Mouse (Mus musculus): Measurements from ENCODE around the gene Nfkb1.

Gene Nfkb1

DNA sequence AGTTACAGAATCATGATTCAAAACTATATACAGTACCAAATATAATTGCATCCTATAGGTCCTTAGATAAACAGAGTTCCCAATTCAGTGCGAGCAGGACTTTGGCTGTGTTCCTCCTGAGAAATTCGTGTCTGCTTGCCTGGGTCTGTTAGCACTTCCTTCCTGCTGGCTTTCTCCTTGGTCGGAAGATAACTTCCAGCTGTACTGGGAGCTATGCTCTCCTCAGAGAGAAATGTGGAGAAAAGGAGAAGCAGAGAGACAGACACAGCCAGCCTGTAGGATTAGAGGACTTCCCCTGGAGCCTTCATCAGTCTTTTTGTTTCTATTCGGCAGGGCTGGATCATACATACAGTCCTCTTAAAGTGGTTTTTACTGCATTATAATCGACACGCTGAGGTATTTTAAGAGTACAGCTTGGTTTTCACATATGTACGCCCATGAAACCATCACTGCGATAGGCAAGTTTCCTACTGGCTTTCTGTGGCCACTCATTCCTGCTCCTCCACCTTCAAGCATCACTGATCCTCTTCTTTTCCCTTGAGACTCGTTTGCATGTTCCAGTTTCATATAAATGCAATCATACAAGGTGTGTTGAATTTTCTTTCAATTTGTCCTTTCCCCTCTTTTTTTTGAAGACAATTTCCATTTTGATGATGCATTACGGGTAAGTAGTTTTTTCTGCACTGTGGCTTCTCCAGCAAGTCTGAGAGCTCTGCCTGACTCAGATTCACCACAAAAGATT is 8.3 kb upstream of the Nfkb1 start:
- DNase-seq: no peak

GRCm38 (mm10) chr3:135698466-135698975 is 7.2 kb upstream of the Nfkb1 start:
- DNase-seq: no peak

DNA sequence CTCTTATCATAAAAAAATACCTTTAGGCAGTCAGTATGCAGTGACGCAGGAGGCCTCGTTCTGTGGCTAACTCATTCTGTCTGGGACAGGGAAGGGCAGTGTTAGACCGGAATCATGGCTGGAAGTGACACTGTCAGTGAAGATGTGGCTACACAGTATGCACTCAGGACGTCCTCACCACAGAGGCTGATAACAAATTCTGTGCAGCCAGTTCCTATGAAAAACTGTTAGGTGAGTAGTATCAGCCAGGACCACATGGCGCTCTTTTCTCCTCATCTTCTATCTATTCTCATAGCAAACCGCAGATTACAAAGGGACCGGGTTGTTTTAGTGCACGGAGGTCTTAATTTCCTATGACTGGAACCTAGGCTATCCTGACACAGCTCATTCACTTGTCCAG is 4.9 kb upstream of the Nfkb1 start:
- DNase-seq: no peak

DNA sequence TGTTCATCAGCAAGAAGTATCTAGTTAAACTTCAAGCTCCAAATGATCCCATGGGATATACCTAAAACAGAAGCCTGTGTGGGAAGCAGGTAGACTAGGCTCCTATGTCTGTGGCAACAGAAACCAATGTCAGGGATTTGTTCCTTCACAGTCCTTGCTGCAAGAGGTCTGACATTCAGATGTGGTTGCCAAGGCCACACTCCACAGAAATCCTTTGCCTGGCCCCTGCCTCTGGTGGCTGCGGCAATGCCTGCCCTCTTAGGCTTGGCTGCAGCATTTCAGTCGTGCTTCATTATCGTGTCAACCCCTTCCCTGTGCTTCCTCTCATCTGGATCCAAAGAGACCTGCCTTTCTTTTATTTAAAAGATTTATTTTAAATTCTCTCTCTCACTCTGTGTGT is 1.7 kb upstream of the Nfkb1 start:
- no peak for DNase-seq

GRCm38 (mm10) chr3:135690568-135691190 is 668 bp downstream of the Nfkb1 start:
- DNase-seq: peak; percentile 43 to 61

GRCm38 (mm10) chr3:135689773-135690567 is 1.4 kb downstream of the Nfkb1 start:
- DNase-seq: no peak

DNA sequence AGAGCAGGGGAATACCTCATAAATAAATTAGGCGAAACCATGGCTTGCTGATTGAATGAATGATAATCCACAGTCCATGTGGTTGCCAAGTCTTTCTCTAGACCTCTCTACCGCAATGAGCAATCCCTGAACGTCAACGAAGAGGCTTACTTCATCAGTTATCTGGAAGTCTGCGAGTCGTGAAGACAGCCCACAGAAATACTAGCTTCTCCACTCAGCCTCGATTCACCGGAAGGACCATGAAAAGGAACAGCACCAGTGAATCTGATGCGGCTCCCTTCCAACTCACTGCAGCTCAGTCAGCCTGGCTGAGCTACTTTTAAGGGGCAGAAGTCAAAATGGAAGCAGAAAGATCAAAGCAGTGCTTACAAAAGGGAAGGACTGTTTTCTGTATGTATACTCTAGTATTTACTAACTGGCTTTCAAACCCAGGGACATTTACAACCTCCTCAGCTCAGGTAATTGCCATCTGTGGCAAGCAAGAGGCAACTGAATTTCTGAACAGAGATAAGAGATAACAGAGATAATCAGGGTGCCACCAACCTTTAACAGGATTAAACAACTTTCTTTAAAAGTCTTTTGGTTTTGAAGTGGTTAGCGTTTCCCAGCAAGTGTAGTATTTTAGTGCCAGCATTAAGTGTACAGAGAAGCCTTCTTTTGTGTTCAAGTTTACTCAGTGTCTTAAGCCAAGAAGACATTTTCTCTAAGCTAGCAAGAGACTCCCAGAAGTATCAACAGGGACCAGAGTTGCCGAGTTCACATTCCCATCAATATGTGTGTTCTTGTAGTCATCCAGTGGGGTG is 2.2 kb downstream of the Nfkb1 start:
- DNase-seq: no peak

- DNase-seq: no peak
Observed at GRCm38 (mm10) chr3:135687965-135688364, 3.4 kb downstream of the Nfkb1 start.

DNA sequence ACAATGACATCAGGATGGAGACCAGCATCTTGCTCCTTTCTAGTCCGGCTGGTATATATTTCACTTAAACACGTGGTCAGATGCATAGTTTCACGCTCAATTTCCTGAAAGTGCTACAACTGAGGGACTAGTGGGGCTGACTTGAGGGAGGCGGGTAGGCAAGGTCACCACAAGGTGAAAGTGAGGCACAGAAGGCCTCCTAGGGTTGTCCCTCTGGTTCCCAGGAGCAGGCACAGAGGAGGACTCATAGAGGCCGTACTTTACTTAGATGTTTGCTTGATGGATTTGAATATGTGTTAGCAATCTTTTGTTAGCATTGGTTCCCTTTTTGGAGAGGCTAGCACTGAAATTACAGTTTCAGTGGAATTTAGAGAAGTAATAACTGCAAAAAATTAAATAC is 4.9 kb downstream of the Nfkb1 start:
- no peak for DNase-seq

DNA sequence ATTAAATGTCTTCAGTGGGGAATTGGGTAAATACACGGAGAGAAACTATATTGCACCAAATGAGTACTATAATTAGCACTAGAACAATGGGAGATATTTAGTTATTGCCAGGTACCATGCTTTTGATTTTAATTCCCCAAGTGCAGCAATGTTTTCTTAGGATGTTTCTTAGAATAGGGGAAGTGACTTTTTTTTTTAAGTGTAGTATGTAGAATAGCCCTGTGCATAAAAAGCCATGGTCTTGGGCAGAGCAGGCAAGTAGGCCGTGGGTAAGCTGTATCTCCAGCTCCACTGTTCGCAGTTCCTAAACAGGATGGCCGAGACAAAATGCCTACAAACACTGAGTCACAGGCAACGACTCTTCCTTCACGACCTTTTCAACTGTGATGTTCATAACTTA is 8.1 kb downstream of the Nfkb1 start:
- no peak for DNase-seq

DNA sequence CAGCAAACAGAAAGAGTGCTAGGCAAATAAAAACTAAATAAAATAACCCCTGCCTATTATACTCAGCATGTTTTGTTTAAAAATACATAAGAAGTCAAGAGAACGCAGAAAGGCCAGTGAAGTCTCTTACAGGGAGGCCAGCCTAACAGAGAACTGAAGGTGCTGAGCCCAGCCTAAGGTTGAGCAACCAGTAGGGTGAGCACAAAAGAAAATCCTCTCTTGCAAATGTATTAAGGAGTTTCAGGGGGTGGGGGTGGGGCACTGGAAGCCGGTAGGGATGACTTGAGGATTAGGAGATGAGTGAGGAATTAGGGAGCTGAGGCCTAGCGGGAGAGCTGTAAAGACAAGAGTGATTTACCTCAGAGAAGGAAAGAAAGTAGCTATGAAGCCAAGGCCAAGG is 9.1 kb downstream of the Nfkb1 start:
- DNase-seq: no peak

GRCm38 (mm10) chr3:135681272-135681783 is 10.0 kb downstream of the Nfkb1 start:
- DNase-seq: no peak

- no peak for DNase-seq
Observed at GRCm38 (mm10) chr3:135680213-135680843, 11.0 kb downstream of the Nfkb1 start.

- DNase-seq: no peak
Observed at GRCm38 (mm10) chr3:135677064-135677463, 14.3 kb downstream of the Nfkb1 start.

GRCm38 (mm10) chr3:135676364-135676763 is 15.0 kb downstream of the Nfkb1 start:
- DNase-seq: no peak

DNA sequence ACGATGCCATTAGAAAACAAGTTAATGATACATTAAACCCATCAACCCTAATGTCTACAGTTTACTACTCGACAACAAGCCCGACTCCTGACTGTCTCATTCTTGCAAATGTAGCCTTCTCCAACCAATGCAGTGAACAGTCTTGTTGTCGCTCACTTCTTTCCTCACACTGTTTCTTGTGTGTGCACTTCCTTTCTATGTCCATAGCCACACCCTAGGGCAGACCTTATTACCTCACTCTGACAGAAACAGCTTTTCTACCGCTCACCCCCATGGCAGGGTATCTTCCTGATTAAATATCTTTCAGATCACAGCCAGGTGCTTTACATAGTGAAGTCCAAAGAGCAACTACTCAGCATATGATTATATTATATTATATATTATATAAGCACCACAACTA is 15.9 kb downstream of the Nfkb1 start:
- no peak for DNase-seq

GRCm38 (mm10) chr3:135674716-135675392 is 16.5 kb downstream of the Nfkb1 start:
- DNase-seq: no peak

DNA sequence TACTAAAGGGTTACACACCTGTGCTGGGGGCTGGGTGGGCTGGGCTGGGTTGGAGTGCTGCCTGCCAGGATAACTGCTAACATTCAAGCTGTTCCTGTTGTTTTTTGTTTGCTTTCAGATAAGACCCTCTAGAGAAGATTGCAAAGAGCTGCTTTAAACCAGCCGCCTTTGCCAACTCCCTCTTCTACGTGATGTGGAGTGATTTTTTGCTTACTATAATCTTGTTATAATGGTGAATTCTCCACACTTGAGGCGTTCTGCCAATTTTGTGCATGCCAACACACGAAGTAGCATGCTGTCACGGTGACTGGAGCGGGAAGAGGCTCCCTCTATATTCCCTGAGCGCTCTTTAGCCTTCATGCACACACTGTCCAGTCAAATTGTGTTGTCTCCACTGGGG is 17.7 kb downstream of the Nfkb1 start:
- no peak for DNase-seq

DNA sequence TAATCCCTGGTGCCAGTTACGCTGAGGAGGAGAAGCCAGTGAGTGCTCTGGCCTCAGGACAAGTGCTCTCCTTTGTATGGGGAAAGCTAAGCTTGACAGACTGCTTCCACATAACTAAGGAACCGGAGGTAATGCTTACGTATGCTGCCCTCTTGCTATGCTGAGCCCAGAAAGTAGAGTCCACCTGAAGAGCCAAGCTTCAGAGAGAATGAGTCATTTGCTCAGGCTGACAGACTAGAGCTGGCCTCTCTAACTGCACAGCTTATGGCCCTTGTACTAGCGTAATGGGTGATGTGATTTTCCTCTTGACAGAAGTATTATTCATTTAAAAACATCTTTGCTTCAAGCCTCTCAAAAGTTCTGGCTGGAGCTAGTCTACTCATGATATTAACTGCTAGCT is 18.3 kb downstream of the Nfkb1 start:
- no peak for DNase-seq

DNA sequence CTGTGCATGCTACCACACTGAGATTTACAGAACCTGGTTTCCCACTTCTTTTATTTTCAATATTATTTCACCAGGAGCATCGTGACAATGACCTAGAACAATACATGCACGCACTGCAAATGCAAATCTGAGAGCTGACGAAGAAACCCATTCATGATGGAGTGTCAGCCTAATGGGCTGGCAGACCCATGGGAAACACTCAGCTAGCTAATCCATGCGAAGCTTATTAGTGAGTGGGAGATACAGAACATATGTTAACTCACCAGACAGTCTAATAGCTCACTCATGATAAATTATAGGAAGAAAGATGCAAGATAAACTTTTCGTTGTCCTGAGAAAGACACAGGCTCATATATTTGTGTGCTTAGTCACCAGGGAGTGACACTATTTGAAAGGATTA is 19.2 kb downstream of the Nfkb1 start:
- DNase-seq: no peak

DNA sequence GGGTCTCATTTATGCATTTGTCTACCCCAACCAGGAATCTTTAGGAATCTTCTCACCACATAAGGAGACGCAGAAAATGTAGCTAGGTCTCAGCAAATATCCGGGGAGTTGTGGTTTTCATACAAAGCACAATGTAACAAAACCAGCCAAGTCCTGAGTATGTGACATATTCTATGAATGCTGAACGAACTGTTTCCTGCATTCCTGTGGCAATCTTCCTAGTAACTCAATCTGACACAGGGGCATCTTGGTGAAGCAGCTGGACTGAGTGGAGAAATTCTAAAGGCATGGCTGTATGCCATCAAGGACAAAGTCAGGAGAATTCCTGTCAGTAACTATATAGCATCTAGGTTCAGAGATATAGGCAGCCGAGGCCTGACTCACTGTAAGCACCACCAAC is 20.5 kb downstream of the Nfkb1 start:
- DNase-seq: no peak

DNA sequence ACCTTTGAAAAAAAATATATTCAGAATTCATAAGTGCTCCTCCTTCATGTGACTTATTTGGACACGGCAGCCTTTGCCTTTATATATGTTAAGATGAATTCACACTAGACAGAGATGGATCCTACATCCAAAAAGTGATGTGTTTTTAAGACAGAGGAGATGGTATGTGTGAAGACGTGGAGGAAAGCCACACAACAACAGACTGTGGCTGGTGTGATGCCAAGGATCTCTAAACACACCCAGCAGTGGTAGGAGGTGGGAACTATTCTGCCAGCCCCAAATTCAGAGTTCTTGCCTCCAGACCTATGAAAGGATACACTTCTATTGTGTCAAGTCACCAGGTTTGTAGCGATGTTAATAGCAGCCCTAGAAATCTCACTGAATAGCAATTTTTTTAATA is 24.3 kb downstream of the Nfkb1 start:
- no peak for DNase-seq

Measured in spleen, adult 18-20 months (tissue).